Comparison of ENCODE assay signal across 9 mouse cellular contexts in the genomic region with DNA sequence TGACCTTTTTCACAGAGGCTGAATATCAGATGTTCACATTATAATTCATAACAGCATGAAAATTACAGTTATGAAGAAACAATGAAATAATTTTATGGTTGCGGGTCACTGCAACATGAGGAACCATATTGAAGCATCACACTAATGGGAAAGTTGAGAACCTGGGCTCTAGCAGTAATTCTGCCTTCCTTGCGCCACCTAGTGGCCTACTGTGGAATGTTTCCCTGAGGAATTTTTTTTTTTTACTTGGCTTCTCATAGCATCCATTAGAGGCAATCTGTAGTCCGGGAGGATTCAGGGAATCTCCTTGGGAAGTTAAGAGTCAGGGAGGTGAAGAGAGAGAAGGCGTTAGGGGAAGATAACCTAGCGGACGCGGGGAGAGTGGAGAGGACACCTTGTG. TPM values are rescaled to one million over a fixed set of nuclear protein-coding genes. Genes with fewer than 3 reads are reported as not detected.
DNase-seq lines count a peak whose midpoint lies in the region; ATAC-seq lines count a peak whose summit lies in the region.
"Had no signal": no experiment of that assay in that cellular context is flagged by ENCODE, and none has a peak within 500 bp of the region (broad histone marks: within the 10 kb centered on the region; RNA-seq: fewer than 3 reads in every experiment).

No protein-coding gene starts in this region.

- peaks cover 34% of the 10 kb centered on the region for H3K27me3 ChIP-seq in liver, embryonic 13.5 days

- no peak overlapping the region for H3K4me2 ChIP-seq in liver, embryonic 13.5 days
- H3K4me2 ChIP-seq: liver, embryonic 15.5 days had no signal

- no peaks in the 10 kb centered on the region for H3K9me3 ChIP-seq in liver, embryonic 13.5 days (replicated peaks)
- H3K9me3 ChIP-seq: liver, embryonic 15.5 days had no signal

- H3K4me1 ChIP-seq in liver, embryonic 13.5 days (replicated peaks), result peaks cover 30% of the 10 kb centered on the region

- H3K4me3 ChIP-seq in liver, embryonic 13.5 days (replicated peaks), result no peak overlapping the region
- H3K4me3 ChIP-seq: liver, embryonic 15.5 days had no signal

- H3K9ac ChIP-seq in liver, embryonic 13.5 days, result no peak overlapping the region
- H3K9ac ChIP-seq: liver, embryonic 15.5 days had no signal

- 8% methylated on average over 7 of the region's 7 CpGs for WGBS in liver, embryonic 13.5 days (ENCODE audit: insufficient replicate concordance)

- ATAC-seq in cerebellum, adult (ENCODE audit: insufficient number of reproducible peaks, low FRiP score, low TSS enrichment), result no peak
- ATAC-seq in liver, embryonic 13.5 days (ENCODE audit: low read depth), result no peak

- H3K27ac ChIP-seq in liver, embryonic 13.5 days, result no peak overlapping the region
- H3K27ac ChIP-seq: liver, embryonic 15.5 days had no signal

- peak; percentile 27 for DNase-seq in cerebellum, adult 11 months
- DNase-seq in urinary bladder, postnatal 14 days (ENCODE audit: low spot score), result peak; percentile 70
- no peak for DNase-seq in urinary bladder, adult 2 months (ENCODE audit: low spot score)
- peak; percentile 81 for DNase-seq in embryo, embryonic 11 days
- peak; percentile 86 for DNase-seq in hindlimb bud, embryonic 11.5 days (ENCODE audit: extremely low spot score, low read depth, low spot score)
- peak; percentile 27 for DNase-seq in liver, embryonic 13.5 days
- peak; percentile 63 for DNase-seq in right cerebral cortex, postnatal 25 days

- H3K36me3 ChIP-seq in liver, embryonic 13.5 days, result no peaks in the 10 kb centered on the region
- H3K36me3 ChIP-seq: liver, embryonic 15.5 days had no signal

RNA-seq across cellular contexts. Expression of a gene that starts 2.5 kb away (rescaled TPM):
- polyA plus RNA-seq in urinary bladder, adult 2 months (2012; rRNA removed), result 25.5 and 32.0 TPM in 2 replicates
- 0.13 TPM in 1 of 2 replicates, not detected in the other for polyA plus RNA-seq in liver, embryonic 13.5 days (2015; fragmentation: Nextera tagmentation; extraction: Ambion mirVana)
- polyA plus RNA-seq: liver, embryonic 15.5 days had no signal

RNA-seq across cellular contexts. Expression of a gene that starts 13.0 kb away (rescaled TPM):
- polyA plus RNA-seq in urinary bladder, adult 2 months (2012; rRNA removed), result not detected in 2 replicates
- not detected in 2 replicates for polyA plus RNA-seq in liver, embryonic 13.5 days (2015; fragmentation: Nextera tagmentation; extraction: Ambion mirVana)
- polyA plus RNA-seq: liver, embryonic 15.5 days had no signal

RNA-seq across cellular contexts. Expression of a gene that starts 35.5 kb away (rescaled TPM):
- polyA plus RNA-seq in urinary bladder, adult 2 months (2012; rRNA removed), result 0.06 TPM in 1 of 2 replicates, not detected in the other
- polyA plus RNA-seq in liver, embryonic 13.5 days (2015; fragmentation: Nextera tagmentation; extraction: Ambion mirVana), result not detected in 2 replicates
- polyA plus RNA-seq: liver, embryonic 15.5 days had no signal

RNA-seq across cellular contexts. Expression of a gene that starts 42.6 kb away (rescaled TPM):
- 0.71 and 0.78 TPM in 2 replicates for polyA plus RNA-seq in urinary bladder, adult 2 months (2012; rRNA removed)
- 0.12 and 0.15 TPM in 2 replicates for polyA plus RNA-seq in liver, embryonic 13.5 days (2015; fragmentation: Nextera tagmentation; extraction: Ambion mirVana)

RNA-seq across cellular contexts. Expression of a gene that starts 50.6 kb away (rescaled TPM):
- 28.5 and 45.1 TPM in 2 replicates for polyA plus RNA-seq in urinary bladder, adult 2 months (2012; rRNA removed)
- polyA plus RNA-seq in liver, embryonic 13.5 days (2015; fragmentation: Nextera tagmentation; extraction: Ambion mirVana), result 0.50 and 0.51 TPM in 2 replicates

Comparison
In these comparisons a context has a peak if more than half of its experiments do, and no peak if none do; other contexts are left out.
1. RNA of a gene that starts 2.5 kb away (polyA plus RNA-seq): 25.5 to 32.0 TPM in urinary bladder, adult 2 months; 0.13 TPM in liver, embryonic 13.5 days; every median in the first group is over 10 times any median in the second.